Mouse (Mus musculus) embryo, embryonic 11.5 days (tissue): ENCODE data around the gene Myo9b.

ENCODE experiments used
- DNase-seq: peaks from one replicate; pipeline ENCODE4 v3.0.0-alpha.2; 2012; ENCODE audit warnings: low read depth, low spot score

Gene Myo9b

GRCm38 (mm10) chr8:71385212-71385835, 112.8 kb downstream of the Myo9b start:
- DNase-seq, result no peak

- DNase-seq, result no peak
These were observed 115.8 kb downstream of the Myo9b start for GRCm38 (mm10) chr8:71388267-71388666.

GRCm38 (mm10) chr8:71391696-71392095, 119.2 kb downstream of the Myo9b start:
- no peak for DNase-seq

- DNase-seq, result no peak
These were observed 119.9 kb downstream of the Myo9b start for GRCm38 (mm10) chr8:71392391-71392790.

- DNase-seq, result no peak
These were observed 120.4 kb downstream of the Myo9b start for GRCm38 (mm10) chr8:71392871-71393270.

GRCm38 (mm10) chr8:71394481-71394880, 122.0 kb downstream of the Myo9b start:
- no peak for DNase-seq

- no peak for DNase-seq
These were observed 122.6 kb downstream of the Myo9b start for GRCm38 (mm10) chr8:71395071-71395470.

GRCm38 (mm10) chr8:71395629-71396028, 123.1 kb downstream of the Myo9b start, which contains the start of gene Ushbp1:
Ushbp1 (minus strand) TSS chr8:71395802.
- no peak for DNase-seq

GRCm38 (mm10) chr8:71396639-71397305, 124.3 kb downstream of the Myo9b start, which contains the start of gene Babam1:
Babam1 (plus strand) TSS chr8:71396861.
- DNase-seq, result peak; percentile 85

- DNase-seq, result no peak
These were observed 125.2 kb downstream of the Myo9b start for GRCm38 (mm10) chr8:71397701-71398100.

GRCm38 (mm10) chr8:71400826-71401225, 128.3 kb downstream of the Myo9b start:
- no peak for DNase-seq

GRCm38 (mm10) chr8:71401454-71401853, 128.9 kb downstream of the Myo9b start:
- DNase-seq, result no peak

- no peak for DNase-seq
These were observed 130.0 kb downstream of the Myo9b start for GRCm38 (mm10) chr8:71402446-71402964.

GRCm38 (mm10) chr8:71403107-71403885, 130.8 kb downstream of the Myo9b start:
- no peak for DNase-seq

GRCm38 (mm10) chr8:71404011-71404410, 131.5 kb downstream of the Myo9b start:
- DNase-seq, result no peak

GRCm38 (mm10) chr8:71404951-71405351, 132.4 kb downstream of the Myo9b start:
- DNase-seq, result no peak

GRCm38 (mm10) chr8:71405401-71406098, 133.0 kb downstream of the Myo9b start, which contains the start of gene Ankle1:
Ankle1 (plus strand) TSS chr8:71406010.
- DNase-seq, result peak; percentile 91

GRCm38 (mm10) chr8:71406099-71407015, 133.8 kb downstream of the Myo9b start:
- DNase-seq, result peak; percentile 53

- DNase-seq, result no peak
These were observed 134.9 kb downstream of the Myo9b start for GRCm38 (mm10) chr8:71407441-71407840.

GRCm38 (mm10) chr8:71408231-71408630, 135.7 kb downstream of the Myo9b start:
- DNase-seq, result no peak
